Mouse (Mus musculus): ENCODE data around the gene Efhc1. TPM values are rescaled to one million over a fixed set of nuclear protein-coding genes. Genes with fewer than 3 reads are reported as not detected.

Efhc1 gene
- polyA plus RNA-seq (2016; fragmentation: Nextera tagmentation; extraction: Ambion mirVana): 1.8 and 2.0 TPM in 2 replicates

DNA sequence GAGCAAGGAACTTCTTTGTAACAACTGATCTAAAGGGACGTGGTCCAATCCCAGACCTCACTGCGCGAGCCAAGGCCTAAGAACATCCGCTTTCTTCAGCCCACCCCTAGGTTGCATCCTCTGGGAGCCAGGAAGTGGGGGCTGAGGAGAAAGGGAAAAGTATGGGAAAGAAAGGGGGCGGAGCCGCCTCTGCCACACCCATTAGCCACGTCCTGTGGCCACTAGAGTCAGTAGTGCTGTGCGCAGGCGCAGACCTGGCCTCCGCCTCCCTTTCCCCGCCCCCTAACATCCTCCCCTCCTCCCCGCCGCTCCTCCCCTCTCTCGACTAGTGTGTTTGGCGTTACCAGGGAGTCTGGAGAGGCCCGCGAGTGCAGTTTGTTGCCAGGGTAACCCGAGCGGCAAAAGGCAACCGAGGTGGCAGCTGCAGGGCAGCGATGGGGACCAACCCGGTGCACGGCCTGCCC lies at the start of gene Efhc1:
TSS of gene Efhc1 (plus strand) at position 327 of the 464 bp plus-strand sequence.
- no peaks in the 10 kb centered on the region for H3K9me3 ChIP-seq

DNA sequence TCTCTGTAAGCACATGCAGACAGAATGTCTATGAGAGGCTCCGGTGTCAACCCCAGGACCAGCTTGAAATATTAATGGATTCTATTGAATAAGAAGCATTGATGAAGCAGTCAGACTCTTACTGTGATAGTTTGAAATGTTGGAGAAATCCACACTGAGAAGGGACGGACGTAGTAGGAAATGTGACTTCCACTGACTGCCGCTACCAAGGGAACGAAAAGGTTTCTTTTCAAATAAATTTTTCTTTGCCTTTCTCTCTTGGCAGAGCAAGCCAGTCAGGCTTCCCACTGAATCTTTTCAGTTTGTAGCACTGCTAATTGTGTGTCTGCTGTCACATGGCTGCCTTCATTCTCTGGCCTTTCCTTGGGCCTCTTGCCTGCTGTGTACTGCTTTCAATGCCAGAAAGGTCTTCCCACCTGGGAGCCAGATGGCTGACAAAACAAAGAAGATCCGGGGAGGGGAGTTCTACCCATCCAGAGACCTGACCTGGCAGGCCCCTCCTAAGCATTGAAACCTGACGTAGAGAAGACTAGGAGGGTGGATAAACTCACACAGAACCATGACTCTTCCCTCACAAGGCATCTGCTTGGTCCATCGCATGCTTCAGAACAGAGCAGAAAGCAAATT lies 45.8 kb upstream of the Efhc1 start:
- H3K4me3 ChIP-seq: no peak overlapping the region
- H3K36me3 ChIP-seq: no peaks in the 10 kb centered on the region
- no peaks in the 10 kb centered on the region for H3K9me3 ChIP-seq
- H3K27ac ChIP-seq (replicated peaks): no peak overlapping the region
- no peak for ATAC-seq (ENCODE audit: low FRiP score, low read depth)
- peaks cover 27% of the 10 kb centered on the region for H3K4me1 ChIP-seq
- H3K27me3 ChIP-seq: no peaks in the 10 kb centered on the region
- no peak overlapping the region for H3K9ac ChIP-seq (replicated peaks)
- WGBS: 69% methylated on average over 8 of the region's 8 CpGs
- no peak overlapping the region for H3K4me2 ChIP-seq (replicated peaks)

More for the DNA sequence above, at the start of gene Efhc1:
- Histone ChIP-seq H3K27ac (replicated peaks) (peak within 1 kb of the TSS; percentile 91), H3K4me1 (0 out of 2 replicates have a peak, but pooled peaks cover 11% of the 10 kb centered on the region), H3K4me2 (replicated peaks) (peak within 1 kb of the TSS; percentile 63), H3K4me3 (peak within 1 kb of the TSS; percentile 51), H3K27me3 (no peaks in the 10 kb centered on the region; the same call in 1 of the 2 replicates), H3K36me3 (no peaks in the 10 kb centered on the region), H3K9ac (replicated peaks) (peak within 1 kb of the TSS; percentile 68)
- WGBS: 2% methylated on average over 21 of the region's 23 CpGs
- peak; percentile 98 for ATAC-seq (ENCODE audit: low FRiP score, low read depth)

DNA sequence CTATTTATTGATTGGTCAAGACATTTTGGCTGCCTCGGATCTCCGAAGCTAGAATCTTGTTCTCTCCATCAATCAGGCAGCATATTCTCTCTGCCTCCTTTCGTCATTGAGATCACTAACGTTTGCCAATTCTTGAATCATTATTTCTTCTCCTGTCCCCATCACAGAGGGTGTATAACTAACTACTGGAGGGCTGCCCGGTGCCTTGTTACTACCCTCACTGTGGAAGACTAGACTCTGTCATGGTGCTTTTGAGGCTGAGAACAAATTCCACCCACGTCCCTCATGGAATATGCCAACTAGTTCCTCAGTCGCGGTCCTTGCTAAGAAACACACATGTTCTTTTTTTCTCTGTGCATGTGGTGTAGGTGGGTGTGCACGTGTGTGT lies 45.3 kb upstream of the Efhc1 start:
- Histone ChIP-seq H3K36me3 (no peaks in the 10 kb centered on the region), H3K4me1 (peaks cover 26% of the 10 kb centered on the region), H3K9ac (replicated peaks) (no peak overlapping the region), H3K4me3 (no peak overlapping the region), H3K27me3 (no peaks in the 10 kb centered on the region), H3K4me2 (replicated peaks) (no peak overlapping the region), H3K9me3 (no peaks in the 10 kb centered on the region), H3K27ac (replicated peaks) (no peak overlapping the region)
- no peak; the same call in 1 of the 2 replicates for ATAC-seq (ENCODE audit: low FRiP score, low read depth)
- 90% methylated on average over 9 of the region's 9 CpGs for WGBS

GRCm38 (mm10) chr1:20908541-20908940 lies 42.9 kb upstream of the Efhc1 start:
- ATAC-seq (ENCODE audit: low FRiP score, low read depth): no peak
- H3K27me3 ChIP-seq: no peaks in the 10 kb centered on the region
- no peak overlapping the region for H3K9ac ChIP-seq (replicated peaks)
- H3K27ac ChIP-seq (replicated peaks): peak overlapping the region; percentile 63
- no peak overlapping the region for H3K4me3 ChIP-seq
- H3K36me3 ChIP-seq: no peaks in the 10 kb centered on the region
- WGBS: 12% methylated on average over 4 of the region's 4 CpGs
- no peak overlapping the region for H3K4me2 ChIP-seq (replicated peaks)
- no peaks in the 10 kb centered on the region for H3K9me3 ChIP-seq
- peaks cover 34% of the 10 kb centered on the region for H3K4me1 ChIP-seq

GRCm38 (mm10) chr1:20912115-20912514 lies 39.3 kb upstream of the Efhc1 start:
- no peak overlapping the region for H3K4me2 ChIP-seq (replicated peaks)
- no peak overlapping the region for H3K9ac ChIP-seq (replicated peaks)
- no peaks in the 10 kb centered on the region for H3K9me3 ChIP-seq
- H3K4me3 ChIP-seq: no peak overlapping the region
- 9% methylated on average over 2 of the region's 2 CpGs for WGBS
- H3K36me3 ChIP-seq: no peaks in the 10 kb centered on the region
- H3K4me1 ChIP-seq: peaks cover 28% of the 10 kb centered on the region
- H3K27ac ChIP-seq (replicated peaks): no peak overlapping the region
- no peak for ATAC-seq (ENCODE audit: low FRiP score, low read depth)
- H3K27me3 ChIP-seq: no peaks in the 10 kb centered on the region

- Histone ChIP-seq H3K4me3 (no peak overlapping the region), H3K27ac (replicated peaks) (no peak overlapping the region), H3K9me3 (no peaks in the 10 kb centered on the region), H3K4me1 (peaks cover 24% of the 10 kb centered on the region), H3K4me2 (replicated peaks) (no peak overlapping the region; the same call in 1 of the 2 replicates), H3K27me3 (no peaks in the 10 kb centered on the region), H3K36me3 (no peaks in the 10 kb centered on the region), H3K9ac (replicated peaks) (no peak overlapping the region)
- ATAC-seq (ENCODE audit: low FRiP score, low read depth): no peak; the same call in 1 of the 2 replicates
- WGBS: 35% methylated on average over 13 of the region's 13 CpGs
Measured at GRCm38 (mm10) chr1:20912527-20913171, 38.8 kb upstream of the Efhc1 start.

- Histone ChIP-seq H3K27ac (replicated peaks) (no peak overlapping the region), H3K36me3 (no peaks in the 10 kb centered on the region), H3K27me3 (no peaks in the 10 kb centered on the region), H3K9ac (replicated peaks) (no peak overlapping the region), H3K9me3 (no peaks in the 10 kb centered on the region), H3K4me2 (replicated peaks) (no peak overlapping the region), H3K4me1 (peaks cover 13% of the 10 kb centered on the region), H3K4me3 (no peak overlapping the region)
- WGBS: 87% methylated on average over 3 of the region's 3 CpGs
- 0 out of 2 replicates have a peak, but pooled peaks have one; percentile 30 for ATAC-seq (ENCODE audit: low FRiP score, low read depth)
Measured at GRCm38 (mm10) chr1:20914769-20915168, 36.7 kb upstream of the Efhc1 start.

DNA sequence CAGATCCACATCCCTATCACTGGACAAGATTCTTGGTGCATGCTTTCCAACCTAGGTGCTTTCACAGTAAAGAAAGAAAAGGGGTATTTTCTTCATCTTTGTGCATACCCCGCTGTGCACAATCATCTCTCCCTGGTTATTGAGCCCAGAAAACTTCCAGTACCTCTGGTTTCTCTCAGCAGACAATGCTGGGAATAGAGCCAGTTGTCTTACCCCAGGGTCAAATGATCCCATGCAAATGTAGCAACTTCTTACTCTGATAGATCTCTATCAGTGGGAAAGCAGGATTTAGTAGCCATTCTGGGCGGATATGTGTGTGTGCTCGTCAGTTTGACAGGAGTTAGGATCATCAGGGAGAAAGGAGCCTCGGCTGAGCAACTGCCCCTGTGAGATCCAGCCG lies 35.8 kb upstream of the Efhc1 start:
- Histone ChIP-seq H3K4me2 (replicated peaks) (no peak overlapping the region), H3K4me3 (no peak overlapping the region), H3K9ac (replicated peaks) (no peak overlapping the region), H3K27me3 (no peaks in the 10 kb centered on the region), H3K9me3 (no peaks in the 10 kb centered on the region), H3K27ac (replicated peaks) (no peak overlapping the region), H3K4me1 (peaks cover 11% of the 10 kb centered on the region), H3K36me3 (no peaks in the 10 kb centered on the region)
- WGBS: 76% methylated on average over 5 of the region's 5 CpGs
- ATAC-seq (ENCODE audit: low FRiP score, low read depth): no peak

GRCm38 (mm10) chr1:20917496-20918050 lies 33.9 kb upstream of the Efhc1 start:
- H3K9ac ChIP-seq (replicated peaks): no peak overlapping the region
- no peaks in the 10 kb centered on the region for H3K9me3 ChIP-seq
- no peak overlapping the region for H3K4me2 ChIP-seq (replicated peaks)
- H3K4me1 ChIP-seq: peaks cover 5% of the 10 kb centered on the region
- H3K36me3 ChIP-seq: no peaks in the 10 kb centered on the region
- H3K4me3 ChIP-seq: no peak overlapping the region
- no peaks in the 10 kb centered on the region for H3K27me3 ChIP-seq
- 93% methylated on average over 6 of the region's 6 CpGs for WGBS
- H3K27ac ChIP-seq (replicated peaks): no peak overlapping the region
- no peak for ATAC-seq (ENCODE audit: low FRiP score, low read depth)

GRCm38 (mm10) chr1:20919728-20920127 lies 31.7 kb upstream of the Efhc1 start:
- no peaks in the 10 kb centered on the region for H3K27me3 ChIP-seq
- H3K36me3 ChIP-seq: no peaks in the 10 kb centered on the region
- 89% methylated on average over 2 of the region's 2 CpGs for WGBS
- no peak overlapping the region for H3K4me3 ChIP-seq
- ATAC-seq (ENCODE audit: low FRiP score, low read depth): no peak
- peaks cover 7% of the 10 kb centered on the region; the same call in 1 of the 2 replicates for H3K4me1 ChIP-seq
- no peak overlapping the region for H3K4me2 ChIP-seq (replicated peaks)
- no peak overlapping the region for H3K27ac ChIP-seq (replicated peaks)
- H3K9me3 ChIP-seq: no peaks in the 10 kb centered on the region
- no peak overlapping the region for H3K9ac ChIP-seq (replicated peaks)

DNA sequence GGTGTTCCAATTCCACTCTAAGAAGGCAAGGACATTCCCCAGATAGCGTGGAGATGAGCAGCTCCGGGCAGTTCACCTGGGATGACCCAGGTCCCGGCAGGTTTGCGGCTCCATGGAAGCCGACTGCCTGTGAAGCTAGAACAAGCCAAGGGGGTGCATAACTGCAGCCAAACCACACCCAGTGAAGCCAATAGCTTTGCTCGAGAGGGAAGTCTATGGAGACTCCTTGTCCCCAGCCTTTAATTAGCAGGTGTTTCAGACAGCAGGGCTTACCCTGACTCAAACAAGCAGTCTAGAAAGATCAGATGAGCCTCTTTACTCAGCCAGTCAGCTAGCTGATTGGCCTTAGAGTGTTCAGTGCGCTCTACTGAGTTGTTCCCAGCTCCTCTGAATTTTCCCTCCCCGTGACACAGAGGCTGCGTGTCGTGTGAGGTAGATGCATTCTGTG lies 30.3 kb upstream of the Efhc1 start:
- Histone ChIP-seq H3K9me3 (no peaks in the 10 kb centered on the region), H3K4me2 (replicated peaks) (no peak overlapping the region), H3K4me1 (peaks cover 7% of the 10 kb centered on the region; the same call in 1 of the 2 replicates), H3K4me3 (no peak overlapping the region), H3K27ac (replicated peaks) (no peak overlapping the region), H3K27me3 (no peaks in the 10 kb centered on the region), H3K9ac (replicated peaks) (no peak overlapping the region), H3K36me3 (no peaks in the 10 kb centered on the region)
- 85% methylated on average over 10 of the region's 10 CpGs for WGBS
- ATAC-seq (ENCODE audit: low FRiP score, low read depth): peak; percentile 47; the same call in 1 of the 2 replicates
